Mouse (Mus musculus) kidney, adult 9 months (tissue): ENCODE measurements around the gene Psmb4.

Source experiments
- DNase-seq: peaks from one replicate; pipeline ENCODE4 v3.0.0; 2022

Psmb4 gene

DNA sequence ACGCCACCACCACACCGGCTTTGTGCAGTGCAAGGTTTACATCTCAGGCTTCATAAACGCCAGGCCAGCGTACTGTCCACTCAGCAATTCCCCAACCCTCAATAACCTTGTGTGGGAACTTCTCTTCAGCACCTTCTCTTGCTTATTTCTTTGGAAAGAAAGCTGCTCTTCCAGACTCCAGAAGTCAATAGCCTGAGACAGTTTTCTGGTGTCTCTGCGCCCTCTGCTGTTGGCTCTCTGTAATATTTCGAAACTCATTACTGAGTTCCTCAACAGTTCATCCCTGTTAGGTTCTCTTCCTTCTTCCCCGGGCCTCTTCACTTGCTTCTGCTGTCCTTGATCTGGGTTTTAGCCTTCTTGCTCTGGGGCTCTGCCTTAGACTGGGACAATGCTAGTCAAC is 16.0 kb upstream of the Psmb4 start:
- DNase-seq: peak; percentile 79

DNA sequence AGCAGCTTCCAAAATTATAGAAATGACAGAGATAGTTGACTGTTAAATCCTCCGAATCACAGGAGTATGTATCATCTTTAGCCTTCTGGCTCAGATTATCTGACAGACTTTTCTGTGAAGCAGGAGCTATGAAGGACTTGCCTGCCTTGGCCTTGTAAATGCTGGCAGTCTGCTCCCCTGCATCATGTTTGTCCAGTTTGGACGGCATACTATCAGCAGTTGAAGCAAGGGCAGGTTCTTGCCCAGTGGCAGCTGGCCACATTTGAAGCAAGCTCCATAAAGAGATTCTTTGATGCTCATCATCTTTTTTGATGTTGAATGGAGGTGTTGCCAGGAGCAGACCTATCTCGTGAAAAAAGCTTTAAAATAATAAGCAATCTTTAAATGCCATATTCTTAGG is 7.3 kb upstream of the Psmb4 start:
- no peak for DNase-seq

GRCm38 (mm10) chr3:94888595-94888994 is 1.8 kb upstream of the Psmb4 start:
- peak; percentile 82 for DNase-seq

DNA sequence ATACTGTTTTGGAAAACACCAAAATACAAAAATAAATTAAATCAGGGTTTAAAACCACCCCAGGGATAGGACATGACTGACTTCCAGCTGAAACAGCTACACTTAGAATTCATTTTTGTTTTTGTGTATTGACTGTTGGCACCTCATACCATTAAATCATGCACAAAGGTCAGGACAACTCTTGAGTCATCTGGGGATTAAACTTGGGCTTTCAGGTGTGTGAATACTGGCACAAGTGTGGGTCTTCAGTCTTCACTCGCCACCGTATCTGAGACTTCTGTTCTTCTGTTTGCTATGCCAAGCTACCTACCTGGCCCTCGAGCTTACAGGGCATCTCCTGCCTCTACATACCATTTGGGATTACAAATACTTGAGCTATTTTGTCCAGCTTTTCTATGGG is 4.2 kb downstream of the Psmb4 start:
- no peak for DNase-seq

- no peak for DNase-seq
Measured at GRCm38 (mm10) chr3:94881840-94882239, 4.9 kb downstream of the Psmb4 start.

- DNase-seq: no peak
Measured at GRCm38 (mm10) chr3:94878618-94879017, 8.1 kb downstream of the Psmb4 start.

DNA sequence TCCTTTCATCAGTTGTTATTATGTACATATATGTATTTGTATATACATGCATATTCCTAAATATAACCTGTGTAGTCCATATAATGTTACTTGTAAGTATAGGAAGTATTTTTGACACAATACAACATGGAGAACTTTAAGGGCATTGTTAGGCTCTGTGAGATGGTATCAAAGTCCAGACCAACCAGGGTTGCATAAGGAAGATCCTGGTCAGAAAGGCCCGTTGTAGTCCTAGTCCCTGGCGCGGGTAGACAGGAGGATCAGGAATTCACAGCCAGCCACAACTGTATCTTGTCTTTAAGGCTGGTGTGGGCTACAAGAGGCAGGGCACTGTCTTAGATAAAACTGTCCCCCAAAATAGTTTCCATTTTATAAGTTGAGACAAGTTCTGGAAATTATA is 17.8 kb downstream of the Psmb4 start:
- peak; percentile 25 for DNase-seq

GRCm38 (mm10) chr3:94859471-94859870 is 27.3 kb downstream of the Psmb4 start:
- no peak for DNase-seq

- no peak for DNase-seq
Measured at GRCm38 (mm10) chr3:94852215-94852614, 34.5 kb downstream of the Psmb4 start.

- DNase-seq: no peak
Measured at GRCm38 (mm10) chr3:94851731-94852130, 35.0 kb downstream of the Psmb4 start.

- peak; percentile 86 for DNase-seq
Measured at GRCm38 (mm10) chr3:94849338-94849737, 37.4 kb downstream of the Psmb4 start.

DNA sequence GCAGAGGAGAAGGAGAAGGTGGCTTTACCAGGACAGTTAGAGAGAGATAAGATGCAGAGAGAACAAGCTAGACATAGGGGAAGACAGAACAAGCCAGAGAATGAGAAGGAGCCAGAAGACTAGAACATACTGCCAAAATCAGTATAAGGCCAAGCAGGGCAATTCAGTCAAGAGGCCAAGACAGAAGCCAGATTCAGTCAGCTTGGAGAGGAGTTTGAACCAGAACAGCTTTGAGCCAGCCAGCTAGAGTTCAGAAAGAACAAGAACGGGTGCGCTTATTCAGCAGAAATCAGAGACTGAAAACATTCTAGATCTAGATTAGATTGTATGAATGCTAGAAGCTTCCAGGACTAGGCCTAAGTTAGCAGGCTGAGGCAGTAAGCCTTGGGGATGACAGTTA is 39.4 kb downstream of the Psmb4 start:
- peak; percentile 55 for DNase-seq

DNA sequence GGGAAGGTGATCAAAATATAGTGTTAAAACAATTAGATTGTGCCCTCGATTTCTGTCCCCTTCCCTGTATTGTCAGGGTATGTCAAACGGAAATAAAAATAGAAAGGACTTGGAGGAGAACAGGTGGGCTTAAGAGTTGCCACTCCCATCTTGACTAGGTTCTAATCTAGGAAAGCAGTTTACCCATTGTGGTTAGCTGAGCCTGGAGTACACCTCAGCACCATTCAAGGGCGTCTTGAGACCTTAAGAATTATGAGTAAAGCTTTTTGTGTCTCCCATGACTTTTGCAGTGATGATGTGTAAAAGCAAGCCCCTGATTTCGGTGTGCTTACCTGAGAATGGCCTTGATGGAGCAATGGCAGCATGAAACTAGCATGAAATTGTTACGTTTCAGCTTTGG is 47.7 kb downstream of the Psmb4 start:
- no peak for DNase-seq

DNA sequence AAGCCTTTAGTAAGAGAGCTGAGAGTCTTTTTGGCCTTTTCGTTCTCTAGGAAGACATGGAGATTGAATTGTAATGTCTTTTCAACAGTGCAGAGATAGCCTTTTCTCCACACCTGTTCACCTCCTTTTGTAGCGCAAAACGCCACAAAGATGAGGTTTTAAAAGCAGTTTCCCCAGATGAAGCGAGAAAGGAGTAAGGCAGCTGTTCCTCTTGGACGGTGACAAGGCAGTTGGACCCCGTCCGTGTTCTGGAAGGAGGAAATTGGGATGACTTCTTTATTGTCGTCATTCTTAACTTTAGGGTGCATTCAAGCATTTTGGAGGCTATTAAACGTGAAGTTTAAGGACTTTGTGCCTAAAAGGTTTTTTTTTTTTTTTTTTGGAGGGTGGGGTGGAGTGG is 48.1 kb downstream of the Psmb4 start:
- DNase-seq: no peak

DNA sequence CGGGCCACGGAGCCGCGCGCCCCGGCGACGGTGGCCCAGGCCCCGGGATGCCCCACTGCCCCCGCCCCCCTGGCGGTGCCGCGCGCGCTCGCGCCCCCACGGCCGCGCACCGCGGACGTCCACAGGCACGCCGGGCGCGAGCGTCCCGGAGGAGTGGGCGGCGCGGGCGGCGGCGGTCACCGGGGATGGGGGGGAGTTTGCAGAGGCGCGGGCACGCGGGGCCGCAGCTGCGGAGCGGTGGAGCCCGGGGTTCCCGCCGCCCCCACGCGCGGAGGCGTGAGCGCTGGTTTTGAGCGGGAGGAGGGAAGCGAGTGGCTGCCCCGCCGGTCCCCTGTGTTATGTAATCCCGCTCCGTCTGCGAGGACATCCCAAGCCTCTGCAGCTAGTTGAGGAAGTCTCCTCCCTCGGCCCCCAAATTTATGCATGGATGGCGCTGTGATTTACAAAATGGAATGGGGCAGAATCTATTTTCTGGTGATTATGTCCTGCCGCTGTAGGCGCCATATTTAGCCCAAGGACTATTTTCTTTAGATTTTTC is 48.7 kb downstream of the Psmb4 start:
- peak; percentile 85 for DNase-seq

DNA sequence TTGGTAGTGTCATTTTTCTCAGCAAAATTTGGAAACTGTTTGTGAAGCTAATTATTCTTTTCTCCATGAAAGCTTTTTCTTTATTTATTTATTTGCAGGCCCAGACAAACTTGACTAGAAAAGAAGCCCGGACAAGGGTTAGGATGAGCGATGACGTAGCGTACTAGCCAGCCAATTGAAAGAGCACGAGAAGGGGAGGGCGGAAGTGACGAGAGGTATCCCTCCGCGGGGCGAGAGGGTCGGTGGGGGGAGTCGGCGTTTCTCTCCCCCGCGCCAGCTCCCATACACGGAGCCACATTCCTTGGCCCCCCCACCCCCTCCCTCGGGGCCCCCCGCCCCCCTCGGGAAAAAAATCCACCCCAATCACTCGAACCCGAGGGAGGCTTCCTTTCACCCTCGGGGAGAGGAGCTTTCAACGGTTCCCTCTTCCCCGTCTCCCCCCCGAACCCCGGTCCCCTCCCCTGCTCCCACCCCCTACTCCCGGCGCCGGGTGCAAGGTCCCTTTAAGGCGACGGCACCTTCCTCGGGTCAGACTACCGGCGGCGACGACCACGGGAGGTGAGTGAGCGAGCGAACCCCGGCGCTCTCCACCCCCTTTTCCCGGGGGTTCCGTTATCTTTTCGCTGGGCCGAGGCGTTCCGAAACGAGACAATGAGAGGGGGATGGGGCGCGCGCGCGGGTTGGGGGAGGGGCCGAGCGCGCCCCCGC is 49.4 kb downstream of the Psmb4 start, which contains the start of gene Pogz:
TSS of gene Pogz (plus strand) at position 385 of the 708 bp plus-strand sequence.
- peak; percentile 98 for DNase-seq

DNA sequence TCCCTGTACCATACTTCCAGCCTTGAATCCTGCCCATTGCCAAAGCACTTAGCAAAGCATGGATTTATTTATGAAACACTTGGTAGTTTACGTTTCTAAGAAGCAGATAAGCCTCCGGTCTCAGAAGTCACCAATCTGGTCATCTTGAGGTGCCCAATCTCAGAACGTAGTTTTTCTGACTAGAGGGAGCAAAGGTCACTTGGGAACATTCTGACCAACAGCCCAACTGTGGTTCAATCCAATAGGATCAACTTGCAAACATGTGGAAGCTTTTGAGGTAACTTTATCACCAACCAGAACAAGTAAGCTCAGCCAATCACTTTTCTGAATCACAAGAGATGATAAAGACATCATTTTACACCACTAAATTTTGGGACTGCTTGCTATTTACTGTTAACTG is 51.4 kb downstream of the Psmb4 start:
- DNase-seq: no peak
